Mouse (Mus musculus) stomach, embryonic 16.5 days (tissue): ENCODE measurements around the gene Sfmbt1. TPM values are rescaled to one million over a fixed set of nuclear protein-coding genes. Genes with fewer than 3 reads are reported as not detected.

ENCODE experiments used
- ATAC-seq: fragments of 200-750 bp; cut with Nextera tagmentation; 2 replicates; pipeline ENCODE4 v1.8.0; 2017; ENCODE audit warnings: moderate number of reproducible peaks, moderate TSS enrichment; ENCODE audit not compliant: insufficient read depth, low FRiP score
- H3K27ac ChIP-seq: fragments of 300-500 bp; sonication (generic); 2 replicates; pipeline ENCODE4 v1.5.1; 2014; ENCODE audit warnings: low read length
- H3K27me3 ChIP-seq: fragments of 300-500 bp; sonication (generic); 2 replicates; pipeline ENCODE4 v1.6.1; 2014; ENCODE audit warnings: low read length, control low read depth, mixed read lengths; ENCODE audit not compliant: control insufficient read depth, insufficient read depth
- H3K36me3 ChIP-seq: fragments of 300-500 bp; sonication (generic); 2 replicates; pipeline ENCODE4 v1.6.1; 2014; ENCODE audit warnings: low read length; ENCODE audit not compliant: control insufficient read depth, insufficient read depth
- H3K4me1 ChIP-seq: fragments of 300-500 bp; sonication (generic); 2 replicates; pipeline ENCODE4 v1.6.1; 2014; ENCODE audit warnings: low read length, control low read depth, mixed read lengths; ENCODE audit not compliant: control insufficient read depth, insufficient read depth
- H3K4me2 ChIP-seq: fragments of 300-500 bp; sonication (generic); 2 replicates; pipeline ENCODE4 v1.6.1; 2014; ENCODE audit warnings: low read depth, low read length, mixed read lengths
- H3K4me3 ChIP-seq: fragments of 300-500 bp; sonication (generic); replicated peaks from 2 replicates; pipeline ENCODE4 v1.5.1; 2014; ENCODE audit warnings: mild to moderate bottlenecking, low read length
- H3K9ac ChIP-seq: fragments of 300-500 bp; sonication (generic); 2 replicates; pipeline ENCODE4 v1.6.1; 2014; ENCODE audit warnings: low read length
- H3K9me3 ChIP-seq: fragments of 300-500 bp; sonication (generic); replicated peaks from 2 replicates; pipeline ENCODE4 v1.6.1; 2016; ENCODE audit warnings: low read length, control low read depth; ENCODE audit not compliant: control insufficient read depth
- WGBS: fragments of 180-500 bp; shearing (Covaris S2); extraction: QIAGEN DNeasy Blood & Tissue Kit; methylation state at CpG from one replicate; pipeline ENCODE4 v1.1.7; 2014; 5-methylcytosine and 5-hydroxymethylcytosine counted together
- polyA plus RNA-seq: library from polyadenylated mRNA; unstranded; fragments of >200 nt; fragmentation: Nextera tagmentation; extraction: Ambion mirVana; gene quantifications from 2 replicates; pipeline ENCODE4 v1.2.1, GENCODE M21; 2015

The Sfmbt1 gene
- polyA plus RNA-seq, 1 experiment from 2014 or later: 10.2 TPM

DNA sequence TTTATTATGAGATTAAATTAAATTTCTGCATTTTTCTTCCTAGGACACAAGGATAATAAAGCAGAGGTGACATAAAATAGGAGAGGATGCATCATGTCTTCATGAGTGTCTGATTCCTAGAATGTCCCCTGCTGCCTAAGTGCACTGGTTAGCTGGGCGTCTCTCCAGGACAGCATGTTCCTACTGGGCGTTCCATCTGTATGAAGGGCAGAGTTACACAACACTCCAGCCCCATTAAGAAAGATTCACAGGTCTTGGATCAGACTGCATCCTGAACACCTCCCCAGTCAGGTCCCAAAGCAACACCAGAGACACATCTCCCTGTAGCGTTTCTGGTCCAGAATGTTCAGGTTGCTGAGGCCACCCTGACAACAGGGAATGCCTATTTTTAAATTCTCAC is 140.7 kb downstream of the Sfmbt1 start:
- Histone ChIP-seq H3K27me3 (no peaks in the 10 kb centered on the region), H3K4me1 (no peaks in the 10 kb centered on the region), H3K4me3 (no peak overlapping the region), H3K27ac (no peak overlapping the region), H3K9me3 (no peaks in the 10 kb centered on the region), H3K36me3 (no peaks in the 10 kb centered on the region), H3K9ac (no peak overlapping the region), H3K4me2 (no peak overlapping the region)
- 88% methylated on average over 3 of the region's 3 CpGs for whole genome bisulfite sequencing
- ATAC-seq: no peak

DNA sequence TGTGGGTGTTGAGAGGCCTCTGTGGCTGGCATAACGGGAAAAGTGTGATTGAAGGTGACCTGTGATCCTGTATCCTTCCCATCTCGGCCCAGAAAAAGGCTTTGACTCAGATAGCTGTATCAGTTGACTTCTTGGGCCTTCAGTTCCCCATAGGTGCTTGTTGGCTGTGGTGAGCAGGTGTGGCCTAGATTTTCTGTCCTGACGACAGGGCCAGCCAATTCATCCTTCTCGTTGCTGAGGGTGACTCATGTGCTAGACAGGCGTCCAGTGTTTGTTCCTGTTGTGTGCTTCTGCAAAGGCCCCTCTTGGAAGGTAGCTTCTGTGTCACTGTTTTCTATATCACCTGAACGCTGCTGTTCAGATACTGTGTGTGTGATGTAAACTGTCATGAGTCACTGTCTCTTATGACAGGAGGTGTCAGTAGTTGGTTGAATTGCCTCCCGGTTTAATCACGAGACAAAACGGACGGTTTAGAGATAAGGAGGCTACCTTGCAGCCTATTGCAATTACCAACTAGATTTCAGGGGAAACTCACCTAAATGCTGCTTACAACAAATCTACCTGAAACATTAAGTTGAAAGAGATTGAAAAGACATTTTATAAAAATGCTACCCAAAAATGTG is 142.3 kb downstream of the Sfmbt1 start:
- Histone ChIP-seq H3K9me3 (no peaks in the 10 kb centered on the region), H3K4me3 (no peak overlapping the region), H3K9ac (no peak overlapping the region), H3K27ac (no peak overlapping the region), H3K27me3 (no peaks in the 10 kb centered on the region), H3K4me1 (peaks cover 7% of the 10 kb centered on the region; the same call in 1 of the 2 replicates), H3K4me2 (no peak overlapping the region), H3K36me3 (no peaks in the 10 kb centered on the region)
- no peak for ATAC-seq
- WGBS: 63% methylated on average over 10 of the region's 10 CpGs

DNA sequence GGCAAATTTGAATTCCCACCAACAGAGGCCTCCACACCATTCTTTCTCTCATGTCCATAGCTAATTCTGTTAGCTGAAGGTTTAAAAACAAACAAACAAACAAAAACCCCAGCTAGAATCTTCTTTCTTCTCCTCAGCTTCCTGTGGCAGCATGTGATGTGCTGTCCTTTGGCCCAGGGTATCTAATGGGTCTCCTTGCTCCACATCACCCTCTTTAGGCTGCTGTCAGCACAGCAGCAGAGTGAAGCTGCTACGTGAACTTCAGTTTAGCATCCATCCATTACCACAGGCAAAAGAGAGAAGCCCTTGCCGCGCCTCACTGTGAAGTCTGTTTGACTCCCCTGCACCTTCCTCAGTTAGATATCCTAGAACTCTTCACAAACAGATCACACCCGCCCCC is 143.3 kb downstream of the Sfmbt1 start:
- H3K27me3 ChIP-seq: no peaks in the 10 kb centered on the region
- H3K27ac ChIP-seq: no peak overlapping the region
- no peak for ATAC-seq
- peaks cover 11% of the 10 kb centered on the region; the same call in 1 of the 2 replicates for H3K4me1 ChIP-seq
- H3K9me3 ChIP-seq: no peaks in the 10 kb centered on the region
- 79% methylated on average over 4 of the region's 4 CpGs for WGBS
- no peak overlapping the region for H3K4me3 ChIP-seq
- no peak overlapping the region for H3K4me2 ChIP-seq
- H3K36me3 ChIP-seq: no peaks in the 10 kb centered on the region
- no peak overlapping the region for H3K9ac ChIP-seq

DNA sequence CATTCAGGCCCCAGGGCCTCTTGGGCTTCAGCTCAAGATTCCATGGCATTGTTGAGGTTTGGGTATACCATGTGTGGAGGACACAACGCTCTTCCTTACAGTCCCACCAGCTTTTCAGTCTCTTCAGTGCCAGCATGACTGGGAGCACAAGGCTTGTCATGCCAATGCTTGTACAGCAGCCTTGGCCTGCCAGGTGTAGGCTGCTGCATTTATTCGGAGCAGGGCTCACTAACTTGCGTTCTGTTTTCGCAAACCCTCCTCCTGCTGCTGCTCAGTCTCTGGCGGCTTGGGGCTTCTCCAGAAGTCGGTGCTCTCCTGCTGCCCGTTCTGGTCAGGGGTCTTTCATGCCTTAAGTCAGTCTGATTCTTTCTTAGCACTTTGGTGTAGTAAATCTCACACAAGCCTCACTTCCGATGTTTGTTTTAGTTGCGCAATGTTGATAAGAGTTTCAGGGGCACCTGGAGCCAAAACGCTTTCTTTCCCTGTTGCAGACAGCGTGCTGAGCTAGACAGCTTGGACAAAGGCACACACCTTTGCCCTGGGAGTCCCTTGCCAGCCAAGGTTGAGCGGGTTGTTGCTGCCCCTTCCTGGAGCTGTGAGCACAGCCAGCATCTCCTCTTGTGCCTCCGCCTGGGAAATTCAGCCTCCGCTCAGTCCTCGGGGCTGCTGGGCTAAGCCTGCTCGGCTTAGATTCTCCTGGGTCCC is 146.9 kb downstream of the Sfmbt1 start:
- H3K9me3 ChIP-seq: no peaks in the 10 kb centered on the region
- 34% methylated on average over 16 of the region's 16 CpGs for WGBS
- peak; percentile 77 for ATAC-seq
- H3K36me3 ChIP-seq: no peaks in the 10 kb centered on the region
- peak overlapping the region; percentile 9 for H3K4me2 ChIP-seq
- H3K27me3 ChIP-seq: no peaks in the 10 kb centered on the region
- H3K9ac ChIP-seq: peak overlapping the region; percentile 2; the same call in 1 of the 2 replicates
- H3K27ac ChIP-seq: peak overlapping the region; percentile 50; the same call in 1 of the 2 replicates
- no peak overlapping the region for H3K4me3 ChIP-seq
- peaks cover 15% of the 10 kb centered on the region; the same call in 1 of the 2 replicates for H3K4me1 ChIP-seq

DNA sequence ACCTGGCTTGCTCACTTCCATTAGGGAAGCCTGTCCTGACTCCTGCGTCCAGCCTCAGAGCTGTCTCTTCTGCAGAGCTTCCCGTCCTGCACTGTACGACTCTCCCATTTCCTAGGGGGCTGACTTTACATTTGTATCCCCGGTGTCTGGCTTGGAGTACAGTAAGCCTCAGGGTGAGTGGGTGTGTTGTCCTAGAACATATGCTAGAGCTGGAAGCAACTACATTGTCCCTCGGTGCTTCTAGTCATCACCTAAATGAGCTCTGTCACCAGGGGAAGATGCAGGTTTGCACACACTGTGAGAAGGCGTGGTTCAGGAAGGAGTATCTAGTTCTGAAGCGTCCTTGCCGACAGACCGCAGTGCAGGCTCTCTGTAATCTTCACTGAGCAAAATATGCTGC is 147.7 kb downstream of the Sfmbt1 start:
- 65% methylated on average over 9 of the region's 9 CpGs for WGBS
- H3K4me2 ChIP-seq: no peak overlapping the region; the same call in 1 of the 2 replicates

DNA sequence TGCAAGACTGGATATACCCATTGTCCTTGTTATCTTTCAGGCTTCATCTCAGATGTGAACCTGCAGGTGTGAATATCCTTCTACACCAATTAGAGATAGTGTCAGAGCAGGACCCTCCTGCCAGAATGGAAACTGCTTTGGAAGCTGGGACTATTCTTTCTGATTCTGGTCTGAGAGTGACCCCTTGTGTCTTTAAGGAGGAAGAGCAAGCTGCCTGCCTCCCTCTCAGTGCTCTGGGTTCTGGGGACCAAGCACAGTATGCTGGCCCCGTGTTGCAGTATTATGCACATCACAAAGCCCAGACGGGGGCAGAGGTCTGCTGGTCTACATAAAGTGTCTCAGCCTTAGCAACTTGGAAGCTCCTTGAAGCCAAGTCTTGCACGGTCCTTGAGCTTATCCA is 150.7 kb downstream of the Sfmbt1 start:
- no peak for ATAC-seq
- no peaks in the 10 kb centered on the region for H3K36me3 ChIP-seq
- 79% methylated on average over 3 of the region's 3 CpGs for WGBS
- no peaks in the 10 kb centered on the region for H3K27me3 ChIP-seq
- H3K9ac ChIP-seq: no peak overlapping the region
- peaks cover 15% of the 10 kb centered on the region; the same call in 1 of the 2 replicates for H3K4me1 ChIP-seq
- no peak overlapping the region for H3K4me2 ChIP-seq
- no peaks in the 10 kb centered on the region for H3K9me3 ChIP-seq
- H3K4me3 ChIP-seq: no peak overlapping the region
- no peak overlapping the region for H3K27ac ChIP-seq

More for the DNA sequence above, 147.7 kb downstream of the Sfmbt1 start:
- peaks cover 15% of the 10 kb centered on the region; the same call in 1 of the 2 replicates for H3K4me1 ChIP-seq
- no peak overlapping the region for H3K27ac ChIP-seq
- ATAC-seq: no peak
- no peak overlapping the region for H3K4me3 ChIP-seq
- H3K27me3 ChIP-seq: no peaks in the 10 kb centered on the region
- H3K36me3 ChIP-seq: no peaks in the 10 kb centered on the region
- H3K9ac ChIP-seq: 0 out of 2 replicates have a peak overlapping the region, but pooled peaks have one; percentile 2
- H3K9me3 ChIP-seq: no peaks in the 10 kb centered on the region

DNA sequence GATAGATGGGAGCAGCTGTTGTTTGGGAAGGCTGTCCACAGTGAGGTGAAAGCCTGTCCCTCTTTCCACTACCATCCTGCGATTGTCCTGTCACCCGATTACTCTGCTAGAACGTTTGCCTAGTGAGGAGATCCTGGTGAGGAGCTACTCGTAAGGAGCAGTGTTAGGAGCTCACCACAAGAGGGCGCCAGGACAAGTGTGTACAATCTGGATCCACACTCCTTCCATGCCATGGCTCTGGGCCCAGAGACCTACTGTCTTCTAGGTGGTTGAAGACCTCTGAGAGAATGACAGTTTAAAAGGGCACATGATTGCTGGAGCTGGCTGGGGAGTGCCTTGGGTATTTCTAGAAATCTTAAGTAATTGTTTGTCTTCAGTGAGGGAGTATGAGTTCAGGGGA is 152.4 kb downstream of the Sfmbt1 start:
- H3K4me1 ChIP-seq: peaks cover 8% of the 10 kb centered on the region; the same call in 1 of the 2 replicates
- no peak overlapping the region for H3K4me3 ChIP-seq
- H3K27me3 ChIP-seq: no peaks in the 10 kb centered on the region
- H3K9me3 ChIP-seq: no peaks in the 10 kb centered on the region
- H3K27ac ChIP-seq: no peak overlapping the region
- 22% methylated on average over 5 of the region's 5 CpGs for WGBS
- H3K9ac ChIP-seq: no peak overlapping the region
- 0 out of 2 replicates have a peak, but pooled peaks have one; percentile 42 for ATAC-seq
- H3K36me3 ChIP-seq: no peaks in the 10 kb centered on the region
- H3K4me2 ChIP-seq: no peak overlapping the region

DNA sequence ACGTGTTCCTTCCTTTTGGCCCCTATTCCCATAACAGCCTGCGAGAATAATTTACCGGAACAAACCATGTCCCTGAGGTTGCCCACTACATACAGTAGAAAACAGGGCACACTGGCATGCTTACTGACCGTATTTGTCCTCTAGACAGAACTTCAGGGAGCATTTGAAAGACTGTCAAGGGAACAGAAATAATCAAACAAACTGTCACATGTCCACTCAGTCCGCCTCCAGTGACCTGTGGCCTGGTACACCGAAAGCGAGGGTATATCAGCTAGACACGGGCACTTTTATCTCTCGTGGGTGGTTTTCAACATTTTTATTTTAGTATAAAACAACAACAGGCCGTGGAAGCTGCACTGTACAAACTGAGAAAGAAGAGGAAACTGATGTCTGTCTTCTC is 154.2 kb downstream of the Sfmbt1 start:
- H3K27ac ChIP-seq: no peak overlapping the region
- no peak overlapping the region for H3K4me3 ChIP-seq
- 79% methylated on average over 10 of the region's 10 CpGs for WGBS
- H3K4me2 ChIP-seq: no peak overlapping the region
- H3K9ac ChIP-seq: no peak overlapping the region
- H3K36me3 ChIP-seq: no peaks in the 10 kb centered on the region; the same call in 1 of the 2 replicates
- ATAC-seq: no peak
- no peaks in the 10 kb centered on the region for H3K4me1 ChIP-seq
- no peaks in the 10 kb centered on the region for H3K27me3 ChIP-seq
- H3K9me3 ChIP-seq: no peaks in the 10 kb centered on the region

DNA sequence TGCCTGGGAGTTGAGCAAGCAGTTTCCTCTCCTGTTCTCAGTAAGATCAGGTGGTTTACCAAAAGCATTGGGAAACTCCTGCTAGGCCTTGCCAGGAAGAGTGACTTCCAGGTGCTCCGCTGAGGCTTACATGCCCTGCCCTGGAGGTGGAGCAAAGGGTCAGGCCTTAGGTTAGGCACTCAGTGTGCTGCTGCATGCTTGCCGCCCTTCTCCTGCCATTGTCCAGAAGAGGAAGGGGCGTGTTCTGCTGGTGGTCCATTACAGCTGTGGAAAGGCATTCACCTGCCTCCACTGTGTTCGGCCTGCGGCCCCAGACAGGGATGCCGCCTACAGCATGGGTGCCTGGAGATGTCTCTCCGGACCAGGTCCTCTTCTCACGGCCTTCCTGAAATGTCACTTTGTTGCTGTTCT is 154.7 kb downstream of the Sfmbt1 start:
- no peak for ATAC-seq
- H3K9me3 ChIP-seq: no peaks in the 10 kb centered on the region
- no peaks in the 10 kb centered on the region; the same call in 1 of the 2 replicates for H3K36me3 ChIP-seq
- no peak overlapping the region for H3K4me3 ChIP-seq
- no peak overlapping the region for H3K9ac ChIP-seq
- no peaks in the 10 kb centered on the region for H3K4me1 ChIP-seq
- WGBS: 79% methylated on average over 8 of the region's 8 CpGs
- H3K4me2 ChIP-seq: no peak overlapping the region
- H3K27me3 ChIP-seq: no peaks in the 10 kb centered on the region
- peak overlapping the region; percentile 72 for H3K27ac ChIP-seq
